Mouse (Mus musculus) megakaryocyte, embryonic 14.5 days (primary cell): Measurements from ENCODE around the gene Mreg.
"Not testable (repeated sequence)": the region's sequence is repeated elsewhere in the genome, so short reads cannot be mapped to it uniquely, and the experiment has no call there.

Experiments used
- FLI1 ChIP-seq: IDR thresholded peaks from 2 replicates; pipeline ENCODE4 v1.6.1; 2012; ENCODE audit warnings: low read length, inconsistent platforms, mixed read lengths
- GATA1 ChIP-seq: IDR thresholded peaks from 3 replicates; pipeline ENCODE4 v1.6.1; 2012; ENCODE audit warnings: mixed read lengths, low read length, inconsistent platforms, borderline replicate concordance

- not testable (repeated sequence) for TF ChIP-seq GATA1, FLI1
Measured at GRCm38 (mm10) chr1:72236363-72237006, 24.4 kb upstream of the Mreg start.
